Mouse (Mus musculus) yolk sac, embryonic 10.5 days (tissue): ENCODE measurements around the gene Brinp2.

Experiments used
- DNase-seq: peaks from one replicate; pipeline ENCODE4 v3.0.0-alpha.2; 2017; ENCODE audit warnings: low spot score

Gene Brinp2

GRCm38 (mm10) chr1:158220148-158220547 lies 136.0 kb downstream of the Brinp2 start:
- no peak for DNase-seq

DNA sequence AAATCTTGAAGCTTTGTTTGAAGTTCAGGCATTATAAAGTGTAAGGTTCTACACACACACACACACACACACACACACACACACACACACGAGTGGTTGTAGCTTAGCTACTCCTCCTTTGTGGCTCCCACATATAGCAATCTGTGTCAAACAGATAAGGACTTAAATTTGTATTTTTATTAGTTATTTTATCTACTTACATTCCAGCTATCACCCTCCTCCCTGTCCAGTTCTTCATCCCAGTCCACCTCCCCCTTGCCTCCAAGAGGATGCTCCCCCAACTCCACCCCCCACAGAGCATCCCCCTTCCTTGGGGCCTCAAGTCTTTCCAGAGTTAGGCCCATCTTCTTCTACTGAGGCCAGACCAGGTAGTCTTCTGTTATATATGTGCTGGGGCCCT lies 137.4 kb downstream of the Brinp2 start:
- no peak for DNase-seq

DNA sequence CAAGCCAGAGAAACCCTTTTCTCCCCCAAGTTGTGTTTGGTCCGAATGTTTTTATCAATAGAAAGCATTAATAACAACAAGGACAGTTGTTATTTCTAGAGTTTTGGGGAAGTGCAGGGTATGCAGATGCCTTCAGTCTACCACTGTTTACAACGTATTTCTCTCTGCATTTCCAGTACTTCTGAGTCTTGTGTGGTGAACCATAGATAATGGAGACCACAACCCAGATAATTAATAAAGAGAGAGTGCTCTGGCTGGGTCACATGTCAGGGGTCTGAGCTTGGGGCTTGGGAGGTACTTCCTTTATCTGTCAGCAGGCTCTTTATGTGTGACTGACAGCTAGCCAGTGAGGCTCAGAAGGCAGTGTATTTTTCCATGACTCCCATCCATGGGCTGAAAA lies 137.8 kb downstream of the Brinp2 start:
- DNase-seq, result no peak

DNA sequence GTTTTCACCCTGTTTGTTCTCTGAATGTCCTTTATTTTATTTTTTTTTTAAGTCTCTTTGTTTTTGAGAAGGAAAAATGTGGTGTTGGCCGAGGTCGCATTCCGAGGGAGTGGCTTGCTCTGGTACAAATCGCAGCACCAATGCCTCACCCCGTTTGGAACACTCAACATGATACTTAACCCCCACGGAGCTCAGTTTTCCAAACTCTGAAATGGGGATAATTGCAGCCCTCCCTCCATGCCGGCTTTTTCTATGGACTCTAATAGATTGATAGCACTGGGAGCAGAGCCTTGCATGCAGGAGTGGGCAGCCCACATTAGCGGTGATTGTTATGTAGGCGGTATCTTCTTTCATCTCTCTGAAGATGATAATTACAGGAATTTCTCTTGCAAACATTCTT lies 140.5 kb downstream of the Brinp2 start:
- DNase-seq, result no peak

DNA sequence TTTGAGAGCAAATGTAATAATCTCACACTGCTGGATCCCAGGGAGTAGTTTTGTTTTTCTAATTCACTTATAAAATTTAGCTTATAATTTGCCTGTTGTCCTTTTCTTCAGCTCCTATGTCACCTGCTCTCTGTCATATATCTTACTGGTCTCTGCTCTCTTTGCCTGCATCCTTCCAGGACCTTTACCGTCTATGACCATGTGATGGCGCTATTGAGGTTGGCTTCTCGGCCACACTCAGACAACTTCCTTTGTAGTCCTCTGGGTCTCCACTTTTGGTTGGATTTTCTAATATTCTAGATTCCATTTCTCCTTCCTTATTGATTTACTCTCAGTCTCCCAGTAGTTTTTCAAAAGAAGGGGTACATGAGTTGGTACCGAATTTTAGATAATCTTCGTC lies 141.4 kb downstream of the Brinp2 start:
- no peak for DNase-seq

- DNase-seq, result no peak
These were observed 142.4 kb downstream of the Brinp2 start for GRCm38 (mm10) chr1:158213736-158214135.

DNA sequence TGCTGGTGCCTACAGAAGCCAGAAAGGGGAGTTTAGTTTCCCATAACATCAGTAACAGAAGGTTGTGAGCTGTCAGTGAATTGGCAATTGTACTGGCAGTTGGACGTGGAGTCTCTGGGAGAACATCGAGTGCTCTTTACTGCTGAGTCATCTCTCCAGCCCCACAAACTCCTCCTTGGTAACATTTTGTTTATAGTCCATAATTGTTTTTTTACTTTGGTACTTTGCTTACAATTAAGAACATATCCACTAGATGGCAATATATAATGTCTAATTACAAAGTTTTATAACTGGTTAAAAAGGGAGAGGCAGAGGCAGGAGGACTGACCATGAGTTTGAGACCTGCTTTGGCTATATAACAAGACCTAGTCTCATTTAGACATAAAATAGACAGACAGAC lies 148.5 kb downstream of the Brinp2 start:
- DNase-seq, result no peak

DNA sequence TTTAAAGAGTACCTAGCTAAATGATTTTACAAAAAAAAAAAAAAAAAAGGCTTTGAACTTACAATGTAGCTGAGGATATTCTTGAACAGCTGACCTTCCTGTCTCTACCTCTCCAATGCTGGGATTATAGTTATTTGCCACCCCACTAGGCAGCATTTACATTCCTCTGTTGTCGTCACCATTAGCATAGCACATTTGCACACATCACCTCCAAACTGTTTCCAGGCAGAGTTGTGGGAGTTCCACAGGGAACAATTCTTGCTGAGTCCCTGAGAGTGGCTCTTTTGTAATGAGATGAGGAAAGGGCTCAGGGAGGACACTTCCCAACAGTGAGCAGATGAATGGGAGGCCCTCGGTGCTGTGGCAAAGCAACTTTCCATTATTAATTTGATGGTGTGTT lies 153.2 kb downstream of the Brinp2 start:
- DNase-seq, result no peak
